Mouse (Mus musculus) thymus, postnatal 25 days (tissue): ENCODE results near the gene Ticam1.

Experiments
- DNase-seq: peaks from one replicate; pipeline ENCODE4 v3.0.0; 2022

The Ticam1 gene

GRCm38 (mm10) chr17:56276643-56277566 is at the start of gene Ticam1:
Gene Ticam1, minus strand, starts transcription at chr17:56276786.
- DNase-seq, result peak; percentile 73

- DNase-seq, result peak; percentile 99
Observed at GRCm38 (mm10) chr17:56325450-56326152, 49.0 kb upstream of the Ticam1 start, which contains the start of gene Kdm4b. Gene Kdm4b, plus strand, starts transcription at chr17:56326062.

GRCm38 (mm10) chr17:56324419-56324818 is 47.8 kb upstream of the Ticam1 start:
- DNase-seq, result no peak

- no peak for DNase-seq
Observed at GRCm38 (mm10) chr17:56309191-56309945, 32.8 kb upstream of the Ticam1 start.

GRCm38 (mm10) chr17:56308088-56308487 is 31.5 kb upstream of the Ticam1 start:
- no peak for DNase-seq

GRCm38 (mm10) chr17:56305826-56306225 is 29.2 kb upstream of the Ticam1 start:
- DNase-seq, result peak; percentile 50

- no peak for DNase-seq
Observed at GRCm38 (mm10) chr17:56305156-56305555, 28.6 kb upstream of the Ticam1 start.

GRCm38 (mm10) chr17:56304718-56305117 is 28.1 kb upstream of the Ticam1 start:
- DNase-seq, result no peak

GRCm38 (mm10) chr17:56303847-56304586 is 27.4 kb upstream of the Ticam1 start:
- peak; percentile 98 for DNase-seq

GRCm38 (mm10) chr17:56303160-56303846 is 26.7 kb upstream of the Ticam1 start, which contains the start of gene Uhrf1:
Gene Uhrf1, plus strand, starts transcription at chr17:56303321.
- DNase-seq, result peak; percentile 83

GRCm38 (mm10) chr17:56302363-56302996 is 25.9 kb upstream of the Ticam1 start:
- no peak for DNase-seq

GRCm38 (mm10) chr17:56300186-56300585 is 23.6 kb upstream of the Ticam1 start, which contains the start of gene Arrdc5:
Gene Arrdc5, minus strand, starts transcription at chr17:56300286.
- DNase-seq, result no peak

GRCm38 (mm10) chr17:56298238-56298637 is 21.7 kb upstream of the Ticam1 start:
- no peak for DNase-seq

- peak; percentile 44 for DNase-seq
Observed at GRCm38 (mm10) chr17:56296201-56296600, 19.6 kb upstream of the Ticam1 start.

- peak; percentile 29 for DNase-seq
Observed at GRCm38 (mm10) chr17:56294241-56294640, 17.7 kb upstream of the Ticam1 start.

GRCm38 (mm10) chr17:56293291-56293690 is 16.7 kb upstream of the Ticam1 start:
- peak; percentile 87 for DNase-seq

- DNase-seq, result peak; percentile 53
Observed at GRCm38 (mm10) chr17:56292531-56293222, 16.1 kb upstream of the Ticam1 start, which contains the start of gene Plin3. Gene Plin3, minus strand, starts transcription at chr17:56292873.

- DNase-seq, result peak; percentile 66
Observed at GRCm38 (mm10) chr17:56291826-56292475, 15.4 kb upstream of the Ticam1 start.

- DNase-seq, result peak; percentile 97
Observed at GRCm38 (mm10) chr17:56291171-56291511, 14.6 kb upstream of the Ticam1 start.
